Mouse (Mus musculus) kidney, adult 2 months (tissue): ENCODE results near the gene Kcnj8. TPM values are rescaled to one million over a fixed set of nuclear protein-coding genes. Genes with fewer than 3 reads are reported as not detected.
A peak's percentile ranks its signal among the peaks of the same experiment; 100 is the strongest.

Experiments used
- DNase-seq: peaks from one replicate; pipeline ENCODE4 v3.0.0; 2021
- H3K27ac ChIP-seq: fragments of 200-500 bp; 2 replicates; pipeline ENCODE4 v1.5.1; 2012; ENCODE audit warnings: low read depth, low read length, control low read depth, inconsistent platforms; ENCODE audit not compliant: insufficient read depth
- H3K27me3 ChIP-seq: fragments of 200-500 bp; replicated peaks from 2 replicates; pipeline ENCODE4 v1.6.1; 2012; ENCODE audit warnings: mild to moderate bottlenecking, moderate library complexity, low read length, inconsistent platforms; ENCODE audit not compliant: control insufficient read depth, insufficient read depth
- H3K36me3 ChIP-seq: fragments of 200-500 bp; 2 replicates; pipeline ENCODE4 v1.6.1; 2012; ENCODE audit warnings: mild to moderate bottlenecking, moderate library complexity, low read length, inconsistent platforms; ENCODE audit not compliant: control insufficient read depth, insufficient read depth
- H3K4me1 ChIP-seq: fragments of 200-500 bp; 2 replicates; pipeline ENCODE4 v1.6.1; 2011; ENCODE audit warnings: low read length; ENCODE audit not compliant: control insufficient read depth, insufficient read depth
- H3K4me3 ChIP-seq: fragments of 200-500 bp; 2 replicates; pipeline ENCODE4 v1.5.1; 2011; ENCODE audit warnings: mild to moderate bottlenecking, low read depth, low read length, control low read depth; ENCODE audit not compliant: insufficient read depth
- CTCF ChIP-seq: fragments of 200-500 bp; conservative IDR thresholded peaks from 2 replicates; pipeline ENCODE4 v1.5.1; 2011; ENCODE audit warnings: low read depth, mild to moderate bottlenecking, control low read depth, low read length, moderate library complexity, mixed read lengths; ENCODE audit not compliant: insufficient read depth, insufficient read length
- POLR2A ChIP-seq: fragments of 200-500 bp; IDR thresholded peaks from one replicate; pipeline ENCODE4 v1.6.1; 2011; ENCODE audit warnings: low read depth, low read length, control low read depth
- WGBS: fragments of 180-500 bp; shearing (Covaris S2); methylation state at CpG from one replicate; pipeline ENCODE4 v1.1.7; 2018; 5-methylcytosine and 5-hydroxymethylcytosine counted together
- polyA plus RNA-seq: library from polyadenylated mRNA; depleted of rRNA; stranded (reverse); fragments of >200 nt; gene quantifications from 2 replicates; pipeline ENCODE4 v1.2.3, GENCODE M21; 2012

Kcnj8 gene
- polyA plus RNA-seq, 1 experiment, result 9.4 TPM

- TF ChIP-seq CTCF, result no peak
- TF ChIP-seq POLR2A, result no peak
- WGBS, result 81% methylated on average over 2 of the region's 2 CpGs
- no peak for DNase-seq
- Histone ChIP-seq H3K36me3 (no peaks in the 10 kb centered on the region), H3K27ac (no peak overlapping the region), H3K27me3 (no peaks in the 10 kb centered on the region), H3K4me1 (peaks cover 3% of the 10 kb centered on the region; the same call in 1 of the 2 replicates), H3K4me3 (no peak overlapping the region)
These were observed 23.0 kb downstream of the Kcnj8 start for GRCm38 (mm10) chr6:142548377-142548776.

DNA sequence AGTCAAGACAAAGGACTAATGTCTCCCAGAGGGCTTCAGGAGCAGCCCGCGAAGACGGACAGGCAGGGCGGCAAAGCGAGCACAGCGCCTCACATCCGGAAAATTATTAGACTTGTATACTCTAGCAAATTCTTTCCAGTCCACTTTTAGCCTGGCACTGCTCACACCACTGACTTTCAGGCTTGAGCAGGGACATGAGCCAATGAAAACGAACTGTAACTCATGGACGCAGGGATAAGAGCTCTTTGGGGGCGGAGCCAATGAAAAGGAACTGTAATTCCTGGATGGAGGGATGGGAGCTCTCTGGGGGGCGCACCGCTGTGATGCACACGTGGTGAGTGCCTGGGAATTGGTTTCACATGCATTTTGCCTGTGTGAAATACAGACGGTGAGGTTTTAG is 26.3 kb downstream of the Kcnj8 start:
- H3K36me3 ChIP-seq, result no peaks in the 10 kb centered on the region
- no peaks in the 10 kb centered on the region for H3K27me3 ChIP-seq
- DNase-seq, result peak; percentile 34
- no peak for TF ChIP-seq POLR2A
- no peak for TF ChIP-seq CTCF
- 53% methylated on average over 14 of the region's 14 CpGs for WGBS
- no peak overlapping the region; the same call in 1 of the 2 replicates for H3K27ac ChIP-seq
- no peak overlapping the region for H3K4me3 ChIP-seq
- H3K4me1 ChIP-seq, result no peaks in the 10 kb centered on the region

DNA sequence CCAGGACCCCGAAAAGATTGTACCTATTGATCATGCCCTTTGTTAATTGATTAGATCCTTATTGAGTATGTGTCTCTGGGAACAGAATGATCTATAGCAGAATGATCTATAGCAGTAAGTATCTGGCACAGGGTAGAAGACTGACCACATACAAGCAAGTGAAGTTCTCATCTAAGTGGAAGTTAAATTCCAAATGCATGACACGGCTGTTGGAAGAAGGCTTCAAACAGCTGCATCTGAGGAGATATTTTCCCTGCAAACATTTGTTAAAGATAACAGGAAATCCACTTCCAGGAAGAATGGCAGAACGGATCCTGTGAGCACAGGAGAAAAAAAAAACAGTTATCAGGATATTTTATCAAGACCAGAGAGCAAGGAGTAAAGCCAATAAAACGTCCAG is 27.8 kb downstream of the Kcnj8 start:
- no peak for DNase-seq
- H3K4me1 ChIP-seq, result no peaks in the 10 kb centered on the region
- TF ChIP-seq POLR2A (no peak), CTCF (no peak)
- no peak overlapping the region for H3K4me3 ChIP-seq
- H3K27me3 ChIP-seq, result no peaks in the 10 kb centered on the region
- H3K36me3 ChIP-seq, result no peaks in the 10 kb centered on the region
- 62% methylated on average over 4 of the region's 4 CpGs for WGBS
- H3K27ac ChIP-seq, result no peak overlapping the region

DNA sequence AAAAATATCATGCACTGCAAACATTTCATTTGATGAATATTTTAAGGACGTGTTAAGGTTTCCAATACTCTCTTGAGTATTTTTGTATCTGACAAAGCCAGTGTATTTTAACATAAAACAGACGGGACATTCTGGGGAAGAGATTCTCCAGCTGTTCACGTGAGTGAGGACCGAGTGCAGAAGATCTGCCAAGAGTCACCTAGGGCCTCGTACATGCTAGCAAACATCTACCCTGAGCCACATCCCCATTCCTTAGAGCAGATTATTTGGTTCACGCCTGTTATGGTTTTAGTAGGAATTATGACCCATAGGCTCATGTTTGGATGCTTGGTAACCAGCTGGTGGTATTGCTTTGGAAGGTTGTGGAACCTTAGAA is 28.6 kb downstream of the Kcnj8 start:
- Histone ChIP-seq H3K4me3 (no peak overlapping the region), H3K4me1 (no peaks in the 10 kb centered on the region), H3K27ac (no peak overlapping the region), H3K27me3 (no peaks in the 10 kb centered on the region), H3K36me3 (no peaks in the 10 kb centered on the region)
- TF ChIP-seq POLR2A (no peak), CTCF (no peak)
- WGBS, result 83% methylated on average over 6 of the region's 6 CpGs
- no peak for DNase-seq

- Histone ChIP-seq H3K27me3 (no peaks in the 10 kb centered on the region), H3K27ac (no peak overlapping the region), H3K36me3 (no peaks in the 10 kb centered on the region), H3K4me3 (no peak overlapping the region), H3K4me1 (no peaks in the 10 kb centered on the region)
- DNase-seq, result no peak
- 67% methylated on average over 8 of the region's 8 CpGs for WGBS
- TF ChIP-seq CTCF, result no peak
- no peak for TF ChIP-seq POLR2A
These were observed 29.2 kb downstream of the Kcnj8 start for GRCm38 (mm10) chr6:142542082-142542799.

GRCm38 (mm10) chr6:142540561-142541160 is 30.8 kb downstream of the Kcnj8 start:
- no peaks in the 10 kb centered on the region for H3K36me3 ChIP-seq
- H3K27ac ChIP-seq, result no peak overlapping the region

DNA sequence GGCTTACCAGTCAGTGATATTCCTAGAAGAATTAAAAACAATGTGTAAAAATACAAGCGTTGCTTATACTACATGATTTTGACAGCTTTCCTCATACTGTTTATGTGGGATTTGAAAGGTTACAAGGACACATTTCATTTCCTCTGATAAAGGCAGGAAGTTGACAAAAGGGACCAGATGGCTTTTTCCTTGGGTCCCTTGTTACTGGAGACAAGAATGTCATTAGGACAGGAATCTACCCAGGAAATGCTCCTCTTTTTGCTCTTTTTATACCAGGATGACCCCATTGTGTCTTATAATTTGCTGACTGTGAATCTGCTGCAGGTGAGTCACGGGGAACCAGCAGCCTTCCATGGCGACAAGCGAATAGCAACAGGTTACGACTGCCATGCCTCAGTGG is 31.3 kb downstream of the Kcnj8 start:
- TF ChIP-seq CTCF, result no peak
- TF ChIP-seq POLR2A, result no peak
- peak; percentile 52 for DNase-seq
- Histone ChIP-seq H3K36me3 (no peaks in the 10 kb centered on the region), H3K27ac (no peak overlapping the region; the same call in 1 of the 2 replicates), H3K4me1 (no peaks in the 10 kb centered on the region), H3K27me3 (no peaks in the 10 kb centered on the region), H3K4me3 (no peak overlapping the region)
- WGBS, result 79% methylated on average over 5 of the region's 5 CpGs

More at GRCm38 (mm10) chr6:142540561-142541160, 30.8 kb downstream of the Kcnj8 start:
- no peaks in the 10 kb centered on the region for H3K4me1 ChIP-seq
- no peak overlapping the region for H3K4me3 ChIP-seq
- no peak for DNase-seq
- TF ChIP-seq POLR2A, result no peak
- TF ChIP-seq CTCF, result no peak
- 82% methylated on average over 10 of the region's 10 CpGs for WGBS
- no peaks in the 10 kb centered on the region for H3K27me3 ChIP-seq
